Mouse (Mus musculus) G1E (cell line): Measurements from ENCODE around the gene C1qa.

ENCODE experiments used
- CTCF ChIP-seq: IDR thresholded peaks from 2 replicates; pipeline ENCODE4 v1.5.1; 2012; ENCODE audit warnings: low read depth, low read length, inconsistent platforms, mixed read lengths
- GATA1 ChIP-seq: IDR thresholded peaks from 2 replicates; pipeline ENCODE4 v1.6.1; 2012; ENCODE audit warnings: borderline replicate concordance, low read length, inconsistent platforms, mixed read lengths
- POLR2AphosphoS5 ChIP-seq: IDR thresholded peaks from 2 replicates; pipeline ENCODE4 v1.6.1; 2012; ENCODE audit warnings: low read depth, low read length, inconsistent platforms; ENCODE audit not compliant: insufficient replicate concordance

- TF ChIP-seq CTCF = no peak
- TF ChIP-seq POLR2AphosphoS5 = no peak
- TF ChIP-seq GATA1 = no peak
Observed at GRCm38 (mm10) chr4:136898637-136899036, at the start of gene C1qa.
